Mouse (Mus musculus) naive thymus-derived CD4-positive, alpha-beta T cell, adult 5 months (primary cell): ENCODE measurements around the gene Zfp51. TPM values are rescaled to one million over a fixed set of nuclear protein-coding genes. Genes with fewer than 3 reads are reported as not detected.

Experiments used
- polyA plus RNA-seq: library from polyadenylated mRNA; unstranded; fragments of 100-300 nt; shearing (Covaris generic); gene quantifications from one replicate; pipeline ENCODE4 v1.2.1, GENCODE M21; 2017

Zfp51 gene
- polyA plus RNA-seq: 57.7 TPM

DNA sequence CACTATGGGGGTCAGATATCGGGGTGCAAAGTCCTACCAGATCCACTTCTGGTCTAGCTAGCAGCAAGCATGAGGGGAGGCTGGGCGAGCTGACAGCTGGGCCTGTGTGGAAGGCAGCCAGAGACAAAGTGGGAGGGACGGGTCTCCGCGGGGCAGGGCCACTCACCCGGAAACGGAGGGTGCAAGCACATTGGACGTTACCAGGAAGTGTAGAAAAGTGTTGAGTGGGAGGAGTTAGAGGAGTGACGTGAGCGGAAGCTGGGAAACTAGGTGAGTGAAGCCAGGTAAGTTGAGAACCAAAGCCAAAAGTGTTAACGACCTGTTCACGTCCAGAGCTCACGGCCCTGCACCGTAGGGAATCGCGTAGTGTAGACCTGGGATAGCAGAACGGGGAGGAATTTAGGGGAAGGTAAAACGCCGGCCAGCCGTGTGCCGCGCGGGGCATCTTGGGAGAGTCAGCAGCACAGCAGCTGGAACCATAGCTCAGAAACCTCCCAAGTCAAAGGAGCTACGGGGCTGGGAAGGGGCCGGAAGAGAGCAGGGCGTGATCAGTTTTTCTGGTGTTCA is at the start of gene Zfp51:
Zfp51 (plus strand) TSS at position 237 of the 567 bp plus-strand sequence.

DNA sequence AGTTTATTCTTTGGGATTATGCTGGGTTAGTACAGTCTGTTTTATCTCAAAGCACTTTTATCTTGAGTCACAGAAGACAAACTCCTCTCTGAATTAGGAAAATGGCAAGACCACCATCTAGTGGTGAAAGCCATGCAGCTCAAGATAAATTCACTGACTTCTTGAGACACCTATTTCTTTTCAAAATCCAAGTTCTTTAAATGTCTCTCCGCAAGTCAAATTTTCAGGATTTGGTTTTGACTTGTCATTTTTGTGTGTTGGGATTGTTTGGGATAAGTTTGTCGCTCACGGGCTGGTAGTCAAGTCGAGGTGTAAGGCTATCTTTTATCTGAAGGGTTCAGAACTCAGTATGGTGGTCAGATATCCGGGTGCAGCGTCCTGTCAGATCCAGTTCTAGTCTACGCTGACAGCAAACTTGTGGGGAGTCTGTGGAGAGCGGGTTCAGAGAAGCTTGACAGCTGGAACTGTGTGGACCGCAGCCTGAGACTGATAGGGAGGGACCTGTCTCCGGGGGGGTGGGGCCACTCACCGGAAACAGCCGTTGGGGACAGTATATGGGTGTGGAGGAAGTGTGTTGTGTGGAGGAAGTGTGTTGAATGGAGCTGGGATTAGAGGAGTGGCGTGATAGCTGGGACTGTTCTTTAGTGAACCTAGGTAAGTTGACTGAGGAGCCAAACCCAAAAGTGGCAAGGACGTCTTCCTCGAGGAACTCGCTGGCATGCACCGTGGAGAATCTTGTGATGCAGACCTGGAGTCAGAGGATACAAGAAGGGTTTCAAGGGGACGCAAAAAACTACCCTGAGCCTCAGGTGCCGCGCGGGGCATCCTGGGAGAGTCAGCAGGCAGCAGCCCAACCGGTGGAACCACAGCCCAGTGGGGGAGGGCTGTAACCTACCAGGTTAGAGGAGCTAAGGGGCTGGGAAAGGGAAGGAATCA is 27.2 kb upstream of the Zfp51 start, which contains the start of gene Zfp54:
Zfp54 (plus strand) TSS at position 564 of the 936 bp plus-strand sequence.

GRCm38 (mm10) chr17:21488760-21489499 is 38.8 kb downstream of the Zfp51 start, which contains the start of gene Zfp53:
Gene Zfp53 (plus strand): TSS chr17:21488998.

Other genes with a start within 250 kb of the Zfp51 start
- gene Vmn1r234, start 224.3 kb upstream of the Zfp51 start, polyA plus RNA-seq: not detected
- gene Vmn1r235, start 194.0 kb upstream of the Zfp51 start, polyA plus RNA-seq: 0.10 TPM
- gene Vmn1r236, start 167.4 kb upstream of the Zfp51 start, polyA plus RNA-seq: not detected
- not detected for gene Vmn1r237, start 138.5 kb upstream of the Zfp51 start, polyA plus RNA-seq
- 8.8 TPM for gene Zfp677, start 66.6 kb upstream of the Zfp51 start, polyA plus RNA-seq
- gene Zfp54, start 27.1 kb upstream of the Zfp51 start, polyA plus RNA-seq: 3.8 TPM
- gene Zfp53, start 38.6 kb downstream of the Zfp51 start, polyA plus RNA-seq: 79.1 TPM
- gene Zfp52, start 85.2 kb downstream of the Zfp51 start, polyA plus RNA-seq: 9.0 TPM
- gene Zfp948, start 116.6 kb downstream of the Zfp51 start, polyA plus RNA-seq: 0.56 TPM
- gene Zfp983, start 200.2 kb downstream of the Zfp51 start, polyA plus RNA-seq: 4.0 TPM
- 6.8 TPM for gene Gm10226, start 241.5 kb downstream of the Zfp51 start, polyA plus RNA-seq